ENCODE assay signal across 9 mouse cellular contexts in genomic region chr6:125600036-125600558, GRCm38 (mm10). TPM values are rescaled to one million over a fixed set of nuclear protein-coding genes. Genes with fewer than 3 reads are reported as not detected.
DNase-seq lines count a peak whose midpoint lies in the region; ATAC-seq and TF ChIP-seq lines count a peak whose summit lies in the region.
"Had no signal": no experiment of that assay in that cellular context is flagged by ENCODE, and none has a peak within 500 bp of the region (broad histone marks: within the 10 kb centered on the region; RNA-seq: fewer than 3 reads in every experiment).

No protein-coding gene starts in this region.

- peak; percentile 97 for TF ChIP-seq CTCF in hindbrain, postnatal 0 days (IDR thresholded peaks at IDR 0.05; ENCODE audit: low read depth)
- peak; percentile 98 for TF ChIP-seq CTCF in stomach, postnatal 0 days (IDR thresholded peaks at IDR 0.05; ENCODE audit: low read depth)

- peaks cover 27% of the 10 kb centered on the region for H3K27me3 ChIP-seq in hindbrain, embryonic 10.5 days (ENCODE audit: insufficient read depth, poor library complexity, severe bottlenecking)
- peaks cover 14% of the 10 kb centered on the region; the same call in 1 of the 2 replicates for H3K27me3 ChIP-seq in hindbrain, embryonic 12.5 days
- no peaks in the 10 kb centered on the region for H3K27me3 ChIP-seq in forebrain, embryonic 16.5 days (replicated peaks; ENCODE audit: control insufficient read depth, insufficient read depth, low read length)
- no peaks in the 10 kb centered on the region for H3K27me3 ChIP-seq in hindbrain, postnatal 0 days (ENCODE audit: insufficient read depth, low read length)
- no peaks in the 10 kb centered on the region for H3K27me3 ChIP-seq in stomach, postnatal 0 days (ENCODE audit: control insufficient read depth, insufficient read depth, low read length)

- peak; percentile 70 for DNase-seq in hindbrain, embryonic 10.5 days (ENCODE audit: low spot score)
- DNase-seq in cerebellum, adult 11 months, result peak; percentile 56
- peak; percentile 88 for DNase-seq in hindbrain, postnatal 0 days (ENCODE audit: low spot score)
- peak; percentile 70 to 72 for DNase-seq in left cerebral cortex, postnatal 36 days (ENCODE audit: low spot score in 2 of 2)
- peak; percentile 80 for DNase-seq in naive thymus-derived CD4-positive, alpha-beta T cell, adult 2 months (ENCODE audit: low read depth)
- DNase-seq in stomach, postnatal 0 days (ENCODE audit: low spot score), result peak; percentile 67

- H3K36me3 ChIP-seq in hindbrain, embryonic 10.5 days, result no peaks in the 10 kb centered on the region
- H3K36me3 ChIP-seq in hindbrain, embryonic 12.5 days, result no peaks in the 10 kb centered on the region
- no peaks in the 10 kb centered on the region for H3K36me3 ChIP-seq in forebrain, embryonic 16.5 days (ENCODE audit: control insufficient read depth, insufficient read depth)
- H3K36me3 ChIP-seq in hindbrain, postnatal 0 days (ENCODE audit: insufficient read depth, low read length), result no peaks in the 10 kb centered on the region
- no peaks in the 10 kb centered on the region for H3K36me3 ChIP-seq in stomach, postnatal 0 days (ENCODE audit: control insufficient read depth, insufficient read depth, low read length)

- H3K4me1 ChIP-seq in hindbrain, embryonic 10.5 days (replicated peaks), result peaks cover 38% of the 10 kb centered on the region
- peaks cover 9% of the 10 kb centered on the region for H3K4me1 ChIP-seq in hindbrain, embryonic 12.5 days
- 0 out of 2 replicates have a peak, but pooled peaks cover 6% of the 10 kb centered on the region for H3K4me1 ChIP-seq in forebrain, embryonic 16.5 days (replicated peaks; ENCODE audit: control insufficient read depth, insufficient read depth, low read length)
- no peaks in the 10 kb centered on the region for H3K4me1 ChIP-seq in hindbrain, postnatal 0 days (ENCODE audit: insufficient read depth, low read length)
- peaks cover 6% of the 10 kb centered on the region; the same call in 1 of the 2 replicates for H3K4me1 ChIP-seq in stomach, postnatal 0 days (replicated peaks; ENCODE audit: control insufficient read depth, insufficient read depth)

- H3K9me3 ChIP-seq in hindbrain, embryonic 10.5 days, result no peaks in the 10 kb centered on the region
- H3K9me3 ChIP-seq in hindbrain, embryonic 12.5 days (replicated peaks), result no peaks in the 10 kb centered on the region
- H3K9me3 ChIP-seq in forebrain, embryonic 16.5 days (ENCODE audit: control insufficient read depth, low read length), result no peaks in the 10 kb centered on the region
- H3K9me3 ChIP-seq in hindbrain, postnatal 0 days (ENCODE audit: low read length), result no peaks in the 10 kb centered on the region
- H3K9me3 ChIP-seq in stomach, postnatal 0 days (ENCODE audit: control insufficient read depth, low read length), result no peaks in the 10 kb centered on the region

- no peak overlapping the region for H3K9ac ChIP-seq in hindbrain, embryonic 12.5 days
- H3K9ac ChIP-seq in forebrain, embryonic 16.5 days (replicated peaks; ENCODE audit: low read depth, low read length), result no peak overlapping the region
- no peak overlapping the region for H3K9ac ChIP-seq in hindbrain, postnatal 0 days (replicated peaks; ENCODE audit: low read length)
- H3K9ac ChIP-seq in stomach, postnatal 0 days (ENCODE audit: low read length), result no peak overlapping the region

- H3K4me3 ChIP-seq in hindbrain, embryonic 10.5 days, result no peak overlapping the region
- H3K4me3 ChIP-seq in hindbrain, embryonic 12.5 days, result no peak overlapping the region
- no peak overlapping the region for H3K4me3 ChIP-seq in forebrain, embryonic 16.5 days (replicated peaks; ENCODE audit: low read length)
- no peak overlapping the region for H3K4me3 ChIP-seq in hindbrain, postnatal 0 days (ENCODE audit: low read length)
- no peak overlapping the region for H3K4me3 ChIP-seq in stomach, postnatal 0 days (ENCODE audit: low read depth, low read length)

- H3K4me2 ChIP-seq in hindbrain, embryonic 12.5 days (replicated peaks), result no peak overlapping the region
- H3K4me2 ChIP-seq in forebrain, embryonic 16.5 days (ENCODE audit: low read length), result no peak overlapping the region
- no peak overlapping the region for H3K4me2 ChIP-seq in hindbrain, postnatal 0 days (ENCODE audit: low read depth, low read length)
- no peak overlapping the region for H3K4me2 ChIP-seq in stomach, postnatal 0 days (replicated peaks; ENCODE audit: low read depth)

- ATAC-seq in hindbrain, embryonic 12.5 days (ENCODE audit: low FRiP score), result no peak
- peak; percentile 60 for ATAC-seq in forebrain, embryonic 16.5 days
- no peak; the same call in 1 of the 2 replicates for ATAC-seq in hindbrain, postnatal 0 days
- no peak for ATAC-seq in stomach, postnatal 0 days (ENCODE audit: low FRiP score, low TSS enrichment)

- intact Hi-C loops in left cerebral cortex, postnatal 36 days (cut with DNase I), result loop anchor here (2.0 to 5.0 kb wide), 3 partner anchors 73 to 323 kb away; no protein-coding TSS in a partner anchor

- TF ChIP-seq EP300 in stomach, postnatal 0 days (optimal IDR thresholded peaks at IDR 0.05), result no peak

- no peak overlapping the region for H3K27ac ChIP-seq in hindbrain, embryonic 10.5 days
- H3K27ac ChIP-seq in hindbrain, embryonic 12.5 days, result no peak overlapping the region
- no peak overlapping the region for H3K27ac ChIP-seq in forebrain, embryonic 16.5 days (ENCODE audit: low read length)
- no peak overlapping the region for H3K27ac ChIP-seq in hindbrain, postnatal 0 days
- no peak overlapping the region for H3K27ac ChIP-seq in stomach, postnatal 0 days (replicated peaks)
- H3K27ac ChIP-seq: macrophage had no signal

- WGBS in hindbrain, embryonic 10.5 days, result 41% methylated on average over 9 of the region's 9 CpGs
- WGBS in hindbrain, embryonic 12.5 days, result 43% methylated on average over 9 of the region's 9 CpGs
- 45% methylated on average over 9 of the region's 9 CpGs for WGBS in forebrain, embryonic 16.5 days
- 44% methylated on average over 9 of the region's 9 CpGs for WGBS in hindbrain, postnatal 0 days
- WGBS in stomach, postnatal 0 days, result 41% methylated on average over 9 of the region's 9 CpGs

RNA-seq across cellular contexts. Expression of gene Vwf, which starts 53.5 kb away (rescaled TPM):
- 3.9 and 7.1 TPM in 2 replicates for polyA plus RNA-seq in hindbrain, embryonic 10.5 days (2016; fragmentation: Nextera tagmentation; extraction: Ambion mirVana)
- 11.3 and 11.5 TPM in 2 replicates for polyA plus RNA-seq in hindbrain, embryonic 12.5 days (2016; fragmentation: Nextera tagmentation; extraction: Ambion mirVana)
- polyA plus RNA-seq in forebrain, embryonic 16.5 days (2015; fragmentation: Nextera tagmentation; extraction: Ambion mirVana), result 6.3 and 9.8 TPM in 2 replicates
- total RNA-seq in hindbrain, postnatal 0 days (2014; rRNA removed), result 29.5 and 30.0 TPM in 2 replicates
- 11.2 and 17.2 TPM in 2 replicates for polyA plus RNA-seq in hindbrain, postnatal 0 days (2015; fragmentation: Nextera tagmentation; extraction: Ambion mirVana)
- total RNA-seq in left cerebral cortex, postnatal 36 days (2021), result 10 to 100 TPM; 15.4 to 18.6 TPM
- 7.8 and 9.5 TPM in 2 replicates for polyA plus RNA-seq in stomach, postnatal 0 days (2015; fragmentation: Nextera tagmentation; extraction: Ambion mirVana)
